Mouse (Mus musculus) hindbrain, embryonic 13.5 days (tissue): Measurements from ENCODE around the gene Bola1. TPM values are rescaled to one million over a fixed set of nuclear protein-coding genes. Genes with fewer than 3 reads are reported as not detected.
"Not testable (repeated sequence)": the region's sequence is repeated elsewhere in the genome, so short reads cannot be mapped to it uniquely, and the experiment has no call there.

Experiments used
- ATAC-seq: fragments of 200-750 bp; cut with Nextera tagmentation; 2 replicates; pipeline ENCODE4 v1.8.0; 2017; ENCODE audit warnings: moderate TSS enrichment; ENCODE audit not compliant: low FRiP score
- H3K27ac ChIP-seq: fragments of 300-500 bp; sonication (generic); 2 replicates; pipeline ENCODE4 v1.5.1; 2015; ENCODE audit warnings: inconsistent platforms, mild to moderate bottlenecking, moderate library complexity
- H3K27me3 ChIP-seq: fragments of 300-500 bp; sonication (generic); 2 replicates; pipeline ENCODE4 v1.6.1; 2015; ENCODE audit warnings: mild to moderate bottlenecking, inconsistent platforms
- H3K36me3 ChIP-seq: fragments of 300-500 bp; sonication (generic); 2 replicates; pipeline ENCODE4 v1.6.1; 2015; ENCODE audit warnings: mild to moderate bottlenecking, inconsistent platforms
- H3K4me1 ChIP-seq: fragments of 300-500 bp; sonication (generic); replicated peaks from 2 replicates; pipeline ENCODE4 v1.6.1; 2015; ENCODE audit warnings: inconsistent platforms
- H3K4me2 ChIP-seq: fragments of 300-500 bp; sonication (generic); 2 replicates; pipeline ENCODE4 v1.6.1; 2015; ENCODE audit warnings: inconsistent platforms, mild to moderate bottlenecking, moderate library complexity
- H3K4me3 ChIP-seq: fragments of 300-500 bp; sonication (generic); 2 replicates; pipeline ENCODE4 v1.5.1; 2015; ENCODE audit warnings: mild to moderate bottlenecking, inconsistent platforms
- H3K9ac ChIP-seq: fragments of 300-500 bp; sonication (generic); 2 replicates; pipeline ENCODE4 v1.6.1; 2015; ENCODE audit warnings: mild to moderate bottlenecking, inconsistent platforms
- H3K9me3 ChIP-seq: fragments of 300-500 bp; sonication (generic); 2 replicates; pipeline ENCODE4 v1.6.1; 2016; ENCODE audit warnings: inconsistent platforms
- whole genome bisulfite sequencing: fragments of 180-500 bp; shearing (Covaris S2); methylation state at CpG from one replicate; pipeline ENCODE4 v1.1.7; 2015; 5-methylcytosine and 5-hydroxymethylcytosine counted together
- polyA plus RNA-seq: library from polyadenylated mRNA; unstranded; fragments of >200 nt; fragmentation: Nextera tagmentation; extraction: Ambion mirVana; gene quantifications from 2 replicates; pipeline ENCODE4 v1.2.1, GENCODE M21; 2015

Gene Bola1
- polyA plus RNA-seq, 1 experiment from 2014 or later = 65.6 TPM

GRCm38 (mm10) chr3:96181510-96182381, 37.8 kb downstream of the Bola1 start:
- Histone ChIP-seq H3K4me1 (peaks cover 53% of the 10 kb centered on the region), H3K27me3 (no peaks in the 10 kb centered on the region), H3K9ac (peak overlapping the region; percentile 86), H3K4me3 (peak overlapping the region; percentile 66), H3K27ac (peak overlapping the region; percentile 90), H3K9me3 (no peaks in the 10 kb centered on the region), H3K4me2 (peak overlapping the region; percentile 79), H3K36me3 (peaks cover 35% of the 10 kb centered on the region)
- whole genome bisulfite sequencing = 39% methylated on average over 12 of the region's 12 CpGs
- peak; percentile 52 for ATAC-seq

DNA sequence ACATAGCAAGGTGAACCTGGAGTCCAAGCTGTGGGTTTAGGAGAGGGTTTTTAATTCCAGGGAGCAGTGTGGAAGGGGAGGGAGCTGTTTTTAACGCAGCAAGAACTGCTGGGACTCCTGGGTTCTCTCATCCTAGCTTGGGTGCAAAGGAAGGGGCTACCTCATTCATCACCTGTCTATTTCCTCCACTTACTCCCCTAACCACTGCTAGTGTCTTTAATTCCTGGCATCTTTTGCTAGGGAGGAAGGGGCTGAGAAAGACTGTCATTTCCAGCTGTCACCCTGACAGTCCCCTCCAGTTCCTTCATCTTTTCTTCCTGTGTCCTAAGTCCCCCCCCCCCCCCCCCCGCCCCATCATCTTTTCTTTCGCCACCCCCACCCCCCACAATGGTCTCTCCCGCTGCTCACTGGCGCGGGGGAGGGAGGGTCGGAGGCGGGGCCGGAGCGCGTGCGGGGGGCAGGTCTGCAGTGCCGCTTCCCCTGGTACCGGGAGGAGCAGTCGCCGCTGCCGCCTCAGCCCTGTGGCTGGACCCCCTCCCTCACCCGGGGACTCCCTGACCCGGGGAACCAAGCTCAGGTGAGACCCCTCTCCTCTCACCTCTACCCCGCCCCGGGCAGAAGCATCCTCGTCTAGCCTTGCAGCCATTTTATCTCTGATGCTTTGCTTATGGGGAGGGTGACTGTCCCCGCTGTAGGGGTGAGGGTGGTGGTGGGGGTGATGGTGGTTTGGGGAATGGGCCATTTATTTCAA, 38.6 kb downstream of the Bola1 start, which contains the start of gene Sv2a:
Gene Sv2a, plus strand, starts transcription at position 425 of the 751 bp plus-strand sequence.
- ATAC-seq = peak; percentile 68
- peak within 1 kb of the TSS; percentile 66 for H3K4me3 ChIP-seq
- 2% methylated on average over 12 of the region's 23 CpGs for WGBS
- peak within 1 kb of the TSS; percentile 90 for H3K27ac ChIP-seq
- no peaks in the 10 kb centered on the region for H3K27me3 ChIP-seq
- H3K9me3 ChIP-seq = no peaks in the 10 kb centered on the region
- H3K4me2 ChIP-seq = peak within 1 kb of the TSS; percentile 79
- peaks cover 47% of the 10 kb centered on the region for H3K4me1 ChIP-seq
- peak within 1 kb of the TSS; percentile 86 for H3K9ac ChIP-seq
- H3K36me3 ChIP-seq = peaks cover 39% of the 10 kb centered on the region

DNA sequence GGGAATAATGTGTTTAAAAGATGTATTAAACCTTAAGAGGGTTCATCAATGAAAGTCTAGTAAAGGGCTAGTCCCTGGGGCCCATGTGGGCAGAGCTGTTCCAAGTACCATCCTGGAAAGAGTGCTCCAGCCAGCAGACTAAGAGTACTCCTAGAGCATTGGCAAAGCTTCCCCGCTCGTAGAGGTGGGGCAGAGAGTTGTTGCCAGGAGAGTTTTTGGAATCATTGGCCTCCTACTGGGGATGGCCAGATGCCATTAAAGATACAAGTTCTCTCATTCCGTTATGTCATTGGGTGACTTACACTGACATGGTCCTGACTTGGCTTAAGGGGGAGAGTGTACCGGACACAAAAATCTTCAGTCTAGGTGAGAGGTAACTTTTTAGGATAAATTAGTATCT, 40.0 kb downstream of the Bola1 start:
- no peak overlapping the region for H3K27ac ChIP-seq
- H3K27me3 ChIP-seq = no peaks in the 10 kb centered on the region
- H3K4me1 ChIP-seq = peaks cover 45% of the 10 kb centered on the region
- no peak overlapping the region for H3K4me2 ChIP-seq
- H3K9ac ChIP-seq = no peak overlapping the region
- H3K4me3 ChIP-seq = no peak overlapping the region
- H3K9me3 ChIP-seq = no peaks in the 10 kb centered on the region
- peaks cover 41% of the 10 kb centered on the region for H3K36me3 ChIP-seq
- no peak for ATAC-seq
- WGBS = 54% methylated on average over 4 of the region's 4 CpGs

DNA sequence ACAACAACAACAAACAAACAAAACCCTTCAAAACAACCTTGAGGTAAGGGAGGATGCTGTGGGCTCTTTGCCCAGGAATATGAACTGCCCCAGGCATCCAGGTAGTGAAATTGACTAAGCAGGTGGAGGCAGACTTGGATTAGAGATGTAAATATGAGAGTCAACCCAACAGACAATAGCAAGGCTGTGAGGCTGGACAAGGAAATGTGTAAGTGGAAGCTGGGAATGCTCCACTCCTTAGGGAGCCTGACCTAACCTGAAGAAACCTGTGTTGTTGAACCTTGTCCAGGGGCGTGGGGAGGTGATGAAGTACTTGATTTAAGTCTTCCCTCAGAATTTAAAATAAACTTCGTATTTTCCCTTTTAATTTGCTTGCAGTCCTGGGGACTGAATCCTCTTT, 40.6 kb downstream of the Bola1 start:
- H3K27me3 ChIP-seq = no peaks in the 10 kb centered on the region
- no peaks in the 10 kb centered on the region for H3K9me3 ChIP-seq
- no peak overlapping the region for H3K4me3 ChIP-seq
- H3K4me1 ChIP-seq = peaks cover 48% of the 10 kb centered on the region
- 84% methylated on average over 2 of the region's 2 CpGs for WGBS
- H3K27ac ChIP-seq = no peak overlapping the region
- no peak overlapping the region for H3K4me2 ChIP-seq
- peaks cover 47% of the 10 kb centered on the region for H3K36me3 ChIP-seq
- H3K9ac ChIP-seq = no peak overlapping the region
- ATAC-seq = no peak

- WGBS = 93% methylated on average over 4 of the region's 4 CpGs
Observed at GRCm38 (mm10) chr3:96178427-96178826, 41.1 kb downstream of the Bola1 start.

GRCm38 (mm10) chr3:96175251-96175650, 44.3 kb downstream of the Bola1 start:
- H3K27ac ChIP-seq = no peak overlapping the region
- no peaks in the 10 kb centered on the region for H3K9me3 ChIP-seq
- no peaks in the 10 kb centered on the region for H3K27me3 ChIP-seq
- 96% methylated on average over 6 of the region's 6 CpGs for WGBS
- H3K36me3 ChIP-seq = peaks cover 48% of the 10 kb centered on the region
- ATAC-seq = no peak
- no peak overlapping the region for H3K4me3 ChIP-seq
- peaks cover 44% of the 10 kb centered on the region for H3K4me1 ChIP-seq
- H3K4me2 ChIP-seq = no peak overlapping the region
- H3K9ac ChIP-seq = no peak overlapping the region

More at GRCm38 (mm10) chr3:96178427-96178826, 41.1 kb downstream of the Bola1 start:
- Histone ChIP-seq H3K36me3 (peaks cover 48% of the 10 kb centered on the region), H3K9me3 (no peaks in the 10 kb centered on the region), H3K4me3 (no peak overlapping the region), H3K4me2 (no peak overlapping the region), H3K9ac (no peak overlapping the region), H3K4me1 (peaks cover 48% of the 10 kb centered on the region), H3K27ac (no peak overlapping the region), H3K27me3 (no peaks in the 10 kb centered on the region)
- no peak for ATAC-seq

- H3K27me3 ChIP-seq, H3K9ac ChIP-seq, H3K9me3 ChIP-seq, ATAC-seq, H3K27ac ChIP-seq, H3K4me3 ChIP-seq: not testable (repeated sequence)
- Histone ChIP-seq H3K36me3 (peaks cover 44% of the 10 kb centered on the region), H3K4me1 (peaks cover 42% of the 10 kb centered on the region), H3K4me2 (peak overlapping the region; percentile 27; the same call in 1 of the 2 replicates)
- WGBS = 88% methylated on average over 4 of the region's 4 CpGs
Observed at GRCm38 (mm10) chr3:96174042-96174441, 45.5 kb downstream of the Bola1 start.

DNA sequence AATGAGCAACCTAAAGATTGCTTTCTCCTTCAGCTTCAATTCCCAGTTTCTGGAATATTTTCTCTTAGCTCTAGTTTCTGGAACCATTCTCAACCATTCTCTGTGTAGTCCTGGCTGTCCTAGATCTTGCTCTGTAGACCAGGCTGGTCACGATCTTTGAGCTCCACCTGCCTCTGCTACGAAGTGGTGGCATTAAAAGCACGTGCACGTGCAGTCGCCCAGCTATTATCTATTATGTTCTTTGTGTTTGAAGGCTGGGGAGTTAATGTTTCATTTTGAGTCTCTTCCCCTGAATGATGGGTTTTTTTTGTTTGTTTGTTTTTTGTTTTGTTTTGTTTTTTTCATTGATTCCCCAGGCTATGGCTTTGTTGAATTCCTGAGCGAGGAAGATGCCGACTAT, 46.3 kb downstream of the Bola1 start:
- Histone ChIP-seq H3K9ac (peak overlapping the region; percentile 91), H3K4me3 (peak overlapping the region; percentile 92), H3K9me3 (no peaks in the 10 kb centered on the region), H3K4me2 (peak overlapping the region; percentile 99), H3K4me1 (peaks cover 42% of the 10 kb centered on the region), H3K27ac (peak overlapping the region; percentile 97; the same call in 1 of the 2 replicates), H3K36me3 (peaks cover 39% of the 10 kb centered on the region), H3K27me3 (no peaks in the 10 kb centered on the region)
- no peak for ATAC-seq
- WGBS = 36% methylated on average over 7 of the region's 7 CpGs

GRCm38 (mm10) chr3:96172197-96173178, 47.0 kb downstream of the Bola1 start, which contains the start of gene Sf3b4:
TSS of gene Sf3b4 (plus strand) at chr3:96172332.
- ATAC-seq = peak; percentile 94
- Histone ChIP-seq H3K9me3 (no peaks in the 10 kb centered on the region), H3K4me2 (peak within 1 kb of the TSS; percentile 99), H3K27me3 (no peaks in the 10 kb centered on the region), H3K36me3 (peaks cover 34% of the 10 kb centered on the region), H3K4me3 (peak within 1 kb of the TSS; percentile 92), H3K4me1 (peaks cover 42% of the 10 kb centered on the region), H3K9ac (peak within 1 kb of the TSS; percentile 91), H3K27ac (peak within 1 kb of the TSS; percentile 97)
- under 1% methylated on average over 56 of the region's 58 CpGs for WGBS

GRCm38 (mm10) chr3:96171583-96172196, 47.8 kb downstream of the Bola1 start:
- Histone ChIP-seq H3K4me3 (peak overlapping the region; percentile 92), H3K36me3 (peaks cover 30% of the 10 kb centered on the region), H3K4me2 (peak overlapping the region; percentile 99), H3K9me3 (no peaks in the 10 kb centered on the region), H3K4me1 (peaks cover 42% of the 10 kb centered on the region), H3K27ac (peak overlapping the region; percentile 97), H3K27me3 (no peaks in the 10 kb centered on the region), H3K9ac (peak overlapping the region; percentile 91)
- WGBS = 25% methylated on average over 18 of the region's 18 CpGs
- peak; percentile 22 for ATAC-seq

GRCm38 (mm10) chr3:96170976-96171545, 48.4 kb downstream of the Bola1 start:
- Histone ChIP-seq H3K27me3 (no peaks in the 10 kb centered on the region), H3K27ac (peak overlapping the region; percentile 97), H3K9me3 (no peaks in the 10 kb centered on the region), H3K9ac (peak overlapping the region; percentile 91), H3K36me3 (peaks cover 24% of the 10 kb centered on the region), H3K4me1 (peaks cover 42% of the 10 kb centered on the region), H3K4me2 (peak overlapping the region; percentile 99), H3K4me3 (peak overlapping the region; percentile 92)
- ATAC-seq = no peak
- WGBS = 70% methylated on average over 10 of the region's 10 CpGs
